Mouse (Mus musculus) spleen, adult 18-20 months (tissue): ENCODE measurements around the gene Crisp2.
"Not testable (repeated sequence)": the region's sequence is repeated elsewhere in the genome, so short reads cannot be mapped to it uniquely, and the experiment has no call there.

Source experiments
- DNase-seq, 2 experiments: peaks; one replicate each; pipeline ENCODE4 v3.0.0; 2022; ENCODE audit warnings: mixed read lengths in 2 of 2

Crisp2 gene

GRCm38 (mm10) chr17:40806953-40807572, at the start of gene Crisp2:
Gene Crisp2, minus strand, starts transcription at chr17:40807003.
- DNase-seq: no peak

DNA sequence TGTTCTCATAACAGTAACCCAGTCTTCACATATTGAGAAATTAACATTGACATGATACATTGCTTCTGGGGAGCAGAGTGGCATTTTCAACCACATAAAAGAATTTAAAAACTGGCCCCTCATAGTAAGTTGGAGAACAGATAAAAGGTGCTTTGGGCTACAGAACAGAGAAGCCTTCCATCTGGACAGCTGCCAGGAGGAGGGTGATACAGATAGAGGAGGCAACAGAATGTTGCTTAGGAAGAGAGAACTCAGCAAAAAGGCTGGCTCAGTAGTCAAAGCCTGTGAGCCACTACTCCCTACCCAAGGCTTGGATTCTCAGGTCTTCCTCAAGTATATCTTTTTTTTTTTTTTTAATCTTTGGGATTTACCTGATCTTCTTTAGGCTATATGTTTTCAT, 48.3 kb upstream of the Crisp2 start:
- DNase-seq: no peak

GRCm38 (mm10) chr17:40837308-40837707, 30.5 kb upstream of the Crisp2 start:
- DNase-seq: no peak

DNA sequence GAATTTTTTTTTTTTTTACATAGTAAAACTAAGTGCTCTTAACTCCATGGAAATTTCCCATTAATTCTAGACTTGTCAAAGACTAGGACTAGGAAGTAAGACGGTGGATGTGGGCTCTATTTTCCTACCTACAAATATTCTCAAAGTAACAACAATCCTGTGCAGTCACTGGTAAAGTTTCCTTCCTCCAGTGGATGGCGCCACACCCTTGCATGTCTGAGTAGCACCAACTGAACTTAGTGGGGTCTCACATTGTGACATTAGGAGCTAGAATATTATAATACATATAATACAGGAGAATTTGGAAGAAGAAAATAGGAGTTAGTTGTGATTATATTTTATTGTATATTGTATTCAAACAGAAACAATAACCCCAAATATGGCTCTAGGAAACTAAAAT, 25.1 kb upstream of the Crisp2 start:
- DNase-seq: no peak

DNA sequence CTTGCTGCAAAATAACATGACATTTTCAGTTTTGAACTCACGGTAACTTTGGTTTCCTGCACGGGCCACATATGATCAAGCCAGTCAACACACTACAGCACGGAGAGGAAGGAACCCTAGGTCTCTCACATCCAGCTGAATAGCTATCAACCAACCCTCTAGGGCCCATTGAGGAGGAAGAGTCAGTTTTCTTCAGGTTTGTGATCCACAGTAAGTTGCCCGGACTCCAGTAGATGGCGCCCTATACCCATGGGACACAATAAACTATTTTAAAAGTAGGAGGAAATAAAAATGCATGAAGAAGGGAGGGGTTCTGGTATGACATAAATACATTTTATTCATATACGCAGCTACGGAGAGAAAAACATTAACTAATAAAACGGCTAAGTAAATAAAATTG, 17.7 kb upstream of the Crisp2 start:
- peak in 1 of 2 experiments; percentile 19 for DNase-seq

DNA sequence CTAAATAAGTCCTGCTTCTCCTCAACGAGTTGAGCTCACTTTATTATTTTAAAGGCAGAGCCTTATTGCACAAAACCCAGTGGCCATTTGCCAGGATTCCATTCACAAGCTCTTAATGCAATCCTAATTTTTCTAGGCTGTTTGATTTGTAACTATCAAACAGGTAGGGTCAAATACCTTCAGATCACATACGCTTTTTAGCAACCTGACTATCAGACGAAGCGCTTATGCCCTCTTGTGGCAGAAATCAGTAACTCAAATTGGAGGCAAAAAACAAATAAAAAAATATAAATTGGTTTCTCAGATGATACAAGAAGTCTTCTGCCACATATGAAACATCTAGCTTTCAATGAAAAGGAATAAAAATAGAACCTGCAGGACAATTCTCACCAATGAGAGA, 17.0 kb upstream of the Crisp2 start:
- DNase-seq: no peak

DNA sequence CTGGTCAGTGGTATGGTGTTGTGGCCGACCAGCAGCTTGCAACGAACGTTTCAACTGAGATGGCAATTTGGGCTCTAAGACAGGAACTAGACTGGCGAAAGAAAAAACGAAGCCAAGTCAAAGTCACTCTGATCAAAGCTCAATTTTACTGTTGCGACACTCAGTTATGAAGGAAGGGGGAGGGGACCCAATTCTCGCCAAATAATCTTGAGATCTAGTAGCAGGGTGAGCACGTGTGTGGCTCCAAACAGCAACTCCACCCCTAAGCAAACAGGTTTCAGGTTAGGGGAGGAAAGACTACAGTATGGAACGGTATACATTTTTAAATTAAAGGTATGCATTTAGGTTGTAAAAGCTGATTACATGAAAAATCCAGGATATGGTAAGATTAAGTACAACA, 14.7 kb upstream of the Crisp2 start:
- no peak for DNase-seq

DNA sequence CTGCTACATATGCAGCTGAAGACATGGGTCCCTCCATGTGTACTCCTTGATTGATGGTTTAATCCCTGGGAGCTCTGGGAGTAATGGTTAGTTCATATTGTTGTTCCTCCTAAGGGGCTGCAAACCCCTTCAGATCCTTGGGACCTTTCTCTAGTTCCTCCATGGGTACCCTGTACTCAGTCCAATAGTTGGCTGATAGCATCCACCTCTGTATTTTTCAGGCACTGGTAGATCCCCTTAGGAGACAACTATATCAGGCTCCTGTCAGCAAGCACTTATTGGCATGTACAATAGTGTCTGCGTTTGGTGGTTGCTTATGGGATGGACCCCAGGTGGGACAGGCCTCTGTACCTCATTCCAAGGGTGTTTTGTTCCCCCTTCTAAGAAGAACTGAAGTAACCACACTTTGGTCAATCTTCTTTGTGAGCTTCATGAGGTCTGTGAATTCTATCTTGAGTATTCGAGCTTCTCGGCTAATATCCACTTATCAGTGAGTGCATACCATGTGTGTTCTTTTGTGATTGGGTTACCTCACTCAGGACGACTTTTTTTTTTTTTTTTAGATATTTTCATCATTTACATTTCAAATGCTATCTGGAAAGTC, 10.6 kb upstream of the Crisp2 start:
- no peak for DNase-seq

GRCm38 (mm10) chr17:40812259-40812658, 5.5 kb upstream of the Crisp2 start:
- DNase-seq: no peak

DNA sequence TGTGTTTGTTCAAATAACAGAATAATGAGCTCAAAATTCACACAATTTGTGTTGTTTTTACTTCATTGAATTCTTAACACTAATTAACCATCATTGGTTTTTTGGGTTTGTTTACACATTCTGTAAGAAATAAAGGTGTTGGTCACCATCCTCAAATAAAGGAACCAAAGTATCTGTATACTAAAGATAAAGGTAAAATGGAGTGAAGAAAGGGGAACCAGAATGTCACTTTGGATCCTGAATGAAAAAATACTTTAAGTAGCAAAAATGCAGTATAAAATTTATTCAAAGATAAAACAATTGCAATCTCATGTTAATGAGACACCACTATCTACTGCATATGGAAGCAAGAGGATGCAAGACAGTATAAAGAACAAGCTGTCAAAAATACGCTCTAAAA, 4.8 kb upstream of the Crisp2 start:
- DNase-seq: no peak

DNA sequence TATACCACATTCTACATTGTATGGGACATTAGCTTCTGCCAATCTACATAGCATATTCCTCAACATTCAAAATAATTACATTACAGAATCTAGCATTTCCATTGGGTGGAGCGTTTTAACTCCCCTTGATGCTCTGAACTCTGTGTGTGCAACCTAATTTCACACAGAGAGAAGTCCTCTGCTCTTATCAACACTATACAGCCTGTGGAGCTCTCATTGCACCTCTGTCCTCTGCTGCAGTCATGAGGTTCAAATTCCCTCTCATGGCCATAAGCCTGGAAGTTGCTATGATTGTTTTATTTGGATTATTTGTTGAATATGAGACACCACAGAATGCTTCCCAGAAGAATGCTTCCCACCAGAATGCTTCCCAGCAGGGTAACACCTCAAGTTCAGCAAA, 4.1 kb upstream of the Crisp2 start, which contains the start of gene Rhag:
Gene Rhag, plus strand, starts transcription at position 193 of the 400 bp plus-strand sequence.
- no peak for DNase-seq

- DNase-seq: no peak
Measured at GRCm38 (mm10) chr17:40808071-40808470, 1.3 kb upstream of the Crisp2 start.

DNA sequence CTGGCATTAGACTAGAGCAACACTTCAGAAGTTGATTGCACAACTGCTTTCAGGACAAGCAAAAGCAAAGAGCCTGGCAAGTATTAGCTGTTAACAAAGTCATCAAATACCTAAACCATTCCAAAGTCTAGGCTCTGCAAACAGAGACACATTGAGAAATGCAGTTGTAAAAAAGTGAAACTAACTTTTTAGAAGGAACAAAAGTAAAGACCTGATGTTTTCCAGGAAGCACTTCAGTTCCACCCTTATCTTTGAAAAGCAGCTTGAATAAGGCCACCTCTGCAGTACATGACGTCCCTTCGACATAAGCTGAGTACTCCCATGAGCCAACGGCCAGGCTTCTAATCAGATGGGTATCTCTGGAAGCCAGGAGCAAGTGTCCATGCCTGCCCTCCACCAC, 253 bp downstream of the Crisp2 start:
- DNase-seq: no peak

- DNase-seq: no peak
Measured at GRCm38 (mm10) chr17:40802707-40803340, 4.0 kb downstream of the Crisp2 start.

DNA sequence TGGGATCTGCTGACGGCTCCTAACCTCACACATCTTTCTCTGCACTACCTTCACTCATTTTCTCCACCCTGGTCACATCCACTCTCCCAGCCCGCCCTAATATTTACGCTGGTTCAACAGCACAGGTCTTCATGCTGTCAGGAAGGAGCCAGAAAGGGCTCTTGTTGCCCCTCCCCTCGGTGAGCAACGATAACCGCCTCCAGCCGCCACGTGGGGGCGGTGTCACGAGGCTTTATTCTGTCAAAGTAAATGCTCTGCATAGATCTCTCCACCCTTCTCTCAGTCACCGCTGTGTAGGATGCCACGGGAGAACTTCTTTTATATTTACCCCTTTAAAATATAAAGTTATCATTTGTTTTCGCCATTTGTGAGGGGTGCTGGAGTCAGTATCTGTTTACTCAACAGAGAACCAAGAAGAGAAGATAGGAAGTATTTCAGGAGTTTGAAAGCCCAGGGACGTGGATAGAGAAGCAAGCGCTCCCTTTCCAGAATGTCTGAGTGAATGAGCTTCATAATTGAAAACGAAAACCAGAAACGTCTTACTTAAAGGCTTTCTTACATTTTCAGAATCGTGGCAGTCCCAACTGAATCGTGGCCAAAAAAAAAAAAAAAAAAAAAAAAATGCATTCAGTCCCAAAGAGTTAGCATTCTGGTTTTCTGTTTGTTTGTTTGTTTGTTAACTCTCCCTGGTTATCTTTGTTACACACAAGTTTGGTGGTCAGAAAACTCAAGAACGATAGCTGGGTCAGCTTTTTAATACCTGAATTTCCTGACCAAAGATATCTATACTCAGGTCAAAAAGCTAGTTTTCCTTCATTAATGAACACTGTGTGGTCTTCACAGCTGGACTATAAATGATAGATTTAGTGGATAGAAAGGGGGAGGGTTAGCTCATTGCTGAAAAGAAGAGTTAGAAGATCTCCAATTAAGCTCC, 12.6 kb downstream of the Crisp2 start:
- peak in 1 of 2 experiments; percentile 7 for DNase-seq

GRCm38 (mm10) chr17:40789877-40790276, 16.9 kb downstream of the Crisp2 start:
- DNase-seq: no peak

DNA sequence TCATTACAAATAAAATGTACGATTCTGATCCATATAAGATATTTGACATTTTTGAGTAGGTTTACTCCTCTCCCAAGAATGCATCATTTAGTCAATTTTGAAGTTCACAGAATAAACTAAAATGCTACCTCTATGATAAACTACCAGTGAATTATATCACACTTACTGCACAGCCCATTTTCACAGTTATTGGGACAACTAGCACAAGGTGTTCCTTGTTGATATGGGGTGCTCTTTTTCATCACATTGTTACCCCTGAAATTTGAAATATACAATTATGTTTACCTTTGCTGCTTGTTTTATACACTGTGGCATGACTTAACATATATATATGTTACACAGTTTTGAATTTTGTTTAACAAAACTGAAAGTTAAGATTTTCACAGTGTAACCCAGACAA, 39.7 kb downstream of the Crisp2 start:
- DNase-seq: no peak

DNA sequence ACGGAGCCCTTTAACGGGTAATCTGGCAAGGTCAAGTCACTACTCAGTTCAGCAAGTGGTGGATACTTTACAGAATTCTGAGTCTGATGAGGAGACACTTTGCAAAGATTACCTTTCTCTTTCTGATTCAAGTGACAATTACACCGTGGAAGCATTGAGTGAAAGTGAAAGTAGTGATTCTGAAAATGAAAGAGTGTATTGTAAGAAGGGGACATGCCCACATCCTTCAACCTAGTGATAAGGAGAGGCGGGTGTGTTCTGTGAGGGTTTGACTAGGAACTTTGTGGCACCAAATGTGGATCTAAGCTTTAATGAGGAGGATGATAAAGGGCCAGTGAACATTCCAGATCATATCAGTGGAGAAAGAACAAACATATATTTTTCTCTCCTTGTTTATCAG, 43.1 kb downstream of the Crisp2 start:
- no peak for DNase-seq

- DNase-seq: no peak
Measured at GRCm38 (mm10) chr17:40731724-40732123, 75.1 kb downstream of the Crisp2 start.

GRCm38 (mm10) chr17:40731296-40731695, 75.5 kb downstream of the Crisp2 start:
- DNase-seq: no peak

- DNase-seq: no peak
Measured at GRCm38 (mm10) chr17:40726820-40727219, 80.0 kb downstream of the Crisp2 start, which contains the start of gene Esp1. Gene Esp1, plus strand, starts transcription at chr17:40727120.

DNA sequence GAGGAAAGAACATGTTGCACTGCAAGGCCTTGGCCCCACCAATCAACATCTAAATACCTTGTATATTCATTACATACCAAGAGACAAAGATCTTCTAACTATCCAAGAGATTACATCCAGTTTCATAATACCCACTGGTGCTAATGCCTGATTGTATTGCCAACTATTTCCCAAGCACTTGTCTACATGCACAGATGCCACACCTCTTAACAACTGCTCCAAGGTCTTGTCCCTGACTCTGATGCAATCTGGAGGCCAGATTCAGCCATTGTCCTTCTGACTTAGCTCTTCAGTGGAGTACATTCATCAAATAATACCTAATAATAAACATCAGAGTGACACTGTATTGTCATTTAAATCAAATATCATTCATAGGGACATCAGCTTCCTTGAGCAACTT, 89.7 kb downstream of the Crisp2 start:
- not testable (repeated sequence) for DNase-seq

- no peak for DNase-seq
Measured at GRCm38 (mm10) chr17:40716273-40716672, 90.5 kb downstream of the Crisp2 start.
